Mouse (Mus musculus): ENCODE measurements at regions not wholly inside any gene's neighbourhood (a gene's known extent, or its start where the extent isn't known, plus 50 kb on each side); places are given as distances from the start of the nearest gene placed in this dataset.

DNA sequence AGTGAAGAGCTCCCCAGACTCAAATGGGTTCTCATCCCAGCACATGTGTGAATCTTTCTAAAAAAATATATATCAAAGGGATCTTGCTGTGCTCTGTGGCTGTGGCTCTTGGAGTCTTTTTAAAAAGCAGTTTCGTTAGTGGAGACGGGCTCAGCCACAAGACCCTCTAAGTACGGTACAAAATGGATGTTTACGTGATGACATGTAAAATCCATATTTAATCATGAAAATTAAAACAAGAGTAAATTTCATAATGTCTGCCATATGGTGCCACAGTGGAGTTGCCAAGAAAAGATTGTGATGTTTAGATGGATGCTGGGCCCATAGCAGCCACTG lies 161.1 kb downstream of the Thbs2 start:
- Histone ChIP-seq H3K4me2 (ENCODE audit: low read length) (no peak overlapping the region), H3K9me3 (replicated peaks; ENCODE audit: low read length) (no peaks in the 10 kb centered on the region), H3K27me3 (ENCODE audit: insufficient read depth, low read length) (no peaks in the 10 kb centered on the region), H3K4me3 (replicated peaks; ENCODE audit: low read depth, low read length) (no peak overlapping the region), H3K4me1 (replicated peaks; ENCODE audit: insufficient read depth, low read length) (no peaks in the 10 kb centered on the region), H3K27ac (no peak overlapping the region), H3K9ac (ENCODE audit: low read depth, low read length) (no peak overlapping the region), H3K36me3 (ENCODE audit: insufficient read depth, low read length) (no peaks in the 10 kb centered on the region)
- WGBS, result 85% methylated on average over 4 of the region's 4 CpGs
- DNase-seq (ENCODE audit: low spot score), result no peak
- no peak for ATAC-seq (replicated peaks; ENCODE audit: low FRiP score, low read depth)
- TF ChIP-seq CTCF (IDR thresholded peaks at IDR 0.05; ENCODE audit: low read depth), result no peak

DNA sequence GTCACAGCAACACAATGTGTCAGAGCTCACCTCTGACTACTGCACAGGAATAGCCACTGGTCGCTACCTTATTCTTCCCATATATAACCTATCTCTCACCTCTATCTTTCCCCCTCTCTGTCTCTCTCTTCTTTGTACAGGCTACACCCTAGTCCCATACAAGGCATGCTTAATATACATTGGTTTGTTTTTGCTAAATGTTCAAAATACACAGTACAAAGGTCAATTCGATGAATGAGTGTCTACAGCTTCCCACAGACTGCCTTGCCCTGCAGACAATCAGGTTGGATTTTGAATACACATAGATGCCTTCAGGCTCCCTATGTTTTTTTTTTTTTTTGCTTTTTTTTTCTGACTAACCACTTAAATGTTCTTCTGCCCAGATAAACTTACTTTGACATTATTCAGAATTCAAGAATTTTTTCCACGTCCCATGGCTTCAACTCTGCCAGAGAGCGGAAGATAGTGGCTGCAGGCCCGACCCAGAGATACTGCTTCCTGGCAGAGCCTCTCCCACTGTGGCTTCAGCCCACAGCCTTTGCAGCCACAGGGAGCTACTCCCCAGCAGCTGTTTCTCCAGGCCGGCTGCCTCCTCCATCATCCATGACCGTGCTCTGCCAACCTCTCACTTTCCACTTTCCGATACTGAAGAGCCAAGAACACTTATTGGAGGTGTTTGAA lies 161.6 kb downstream of the Thbs2 start:
- Histone ChIP-seq H3K9ac (ENCODE audit: low read depth, low read length) (no peak overlapping the region), H3K4me1 (replicated peaks; ENCODE audit: insufficient read depth, low read length) (no peaks in the 10 kb centered on the region), H3K4me2 (ENCODE audit: low read length) (no peak overlapping the region), H3K27ac (no peak overlapping the region), H3K27me3 (ENCODE audit: insufficient read depth, low read length) (no peaks in the 10 kb centered on the region), H3K9me3 (replicated peaks; ENCODE audit: low read length) (no peaks in the 10 kb centered on the region), H3K4me3 (replicated peaks; ENCODE audit: low read depth, low read length) (no peak overlapping the region), H3K36me3 (ENCODE audit: insufficient read depth, low read length) (no peaks in the 10 kb centered on the region)
- DNase-seq (ENCODE audit: low spot score) (no peak), ATAC-seq (replicated peaks; ENCODE audit: low FRiP score, low read depth) (no peak)
- 75% methylated on average over 8 of the region's 8 CpGs for WGBS
- no peak for TF ChIP-seq CTCF (IDR thresholded peaks at IDR 0.05; ENCODE audit: low read depth)

DNA sequence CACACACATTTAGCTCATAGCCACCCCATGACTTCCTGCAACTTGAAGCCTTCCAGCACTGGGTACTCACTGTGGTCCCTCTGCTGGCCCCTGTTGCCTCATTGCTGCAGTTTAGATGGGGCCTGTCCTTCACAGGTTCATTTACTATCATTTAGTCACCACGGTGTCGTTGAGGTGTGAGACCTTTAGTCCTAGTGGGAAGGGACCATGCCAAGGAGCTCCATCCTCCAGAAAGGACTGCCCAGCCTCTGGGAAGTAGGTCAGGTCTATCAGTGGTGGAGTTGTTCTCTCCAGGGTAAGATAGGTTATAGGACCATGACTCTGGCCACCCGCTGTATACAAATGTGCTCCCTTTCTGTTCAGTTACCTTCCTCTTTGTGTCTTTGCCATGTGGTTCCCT lies 162.2 kb downstream of the Thbs2 start:
- no peak overlapping the region for H3K4me3 ChIP-seq (replicated peaks; ENCODE audit: low read depth, low read length)
- no peak overlapping the region for H3K9ac ChIP-seq (ENCODE audit: low read depth, low read length)
- H3K4me2 ChIP-seq (ENCODE audit: low read length), result no peak overlapping the region
- H3K27me3 ChIP-seq (ENCODE audit: insufficient read depth, low read length), result no peaks in the 10 kb centered on the region
- TF ChIP-seq CTCF (IDR thresholded peaks at IDR 0.05; ENCODE audit: low read depth), result no peak
- DNase-seq (ENCODE audit: low spot score), result no peak
- H3K4me1 ChIP-seq (replicated peaks; ENCODE audit: insufficient read depth, low read length), result no peaks in the 10 kb centered on the region
- 80% methylated on average over 3 of the region's 3 CpGs for WGBS
- no peaks in the 10 kb centered on the region for H3K36me3 ChIP-seq (ENCODE audit: insufficient read depth, low read length)
- no peak for ATAC-seq (replicated peaks; ENCODE audit: low FRiP score, low read depth)
- no peaks in the 10 kb centered on the region for H3K9me3 ChIP-seq (replicated peaks; ENCODE audit: low read length)
- H3K27ac ChIP-seq, result no peak overlapping the region

DNA sequence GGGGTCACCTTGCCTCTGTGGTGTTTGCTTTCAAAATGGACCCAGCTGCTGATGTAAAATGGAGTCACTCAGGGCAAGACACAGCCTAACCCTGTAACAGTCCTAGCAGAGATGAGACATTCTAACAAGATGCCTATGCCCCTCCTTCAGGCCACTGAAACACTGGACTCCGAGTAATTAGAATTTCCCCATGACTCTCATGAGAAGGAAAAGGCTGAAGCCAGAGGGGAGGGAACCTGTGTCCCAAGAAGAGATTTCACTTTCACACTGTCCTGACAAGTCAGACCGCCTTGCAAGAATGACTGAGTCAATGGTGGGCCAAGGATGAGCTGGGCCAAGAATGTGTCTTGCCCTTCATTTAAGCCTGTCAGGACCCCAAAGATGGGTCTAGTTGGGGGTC lies 166.3 kb downstream of the Thbs2 start:
- Histone ChIP-seq H3K27ac (no peak overlapping the region), H3K9ac (ENCODE audit: low read depth, low read length) (no peak overlapping the region), H3K36me3 (ENCODE audit: insufficient read depth, low read length) (no peaks in the 10 kb centered on the region), H3K4me2 (ENCODE audit: low read length) (no peak overlapping the region), H3K4me1 (replicated peaks; ENCODE audit: insufficient read depth, low read length) (no peaks in the 10 kb centered on the region), H3K4me3 (replicated peaks; ENCODE audit: low read depth, low read length) (no peak overlapping the region), H3K9me3 (replicated peaks; ENCODE audit: low read length) (no peaks in the 10 kb centered on the region), H3K27me3 (ENCODE audit: insufficient read depth, low read length) (no peaks in the 10 kb centered on the region)
- no peak for ATAC-seq (replicated peaks; ENCODE audit: low FRiP score, low read depth)
- no peak for DNase-seq (ENCODE audit: low spot score)
- WGBS, result 88% methylated on average over 2 of the region's 2 CpGs
- TF ChIP-seq CTCF (IDR thresholded peaks at IDR 0.05; ENCODE audit: low read depth), result no peak

DNA sequence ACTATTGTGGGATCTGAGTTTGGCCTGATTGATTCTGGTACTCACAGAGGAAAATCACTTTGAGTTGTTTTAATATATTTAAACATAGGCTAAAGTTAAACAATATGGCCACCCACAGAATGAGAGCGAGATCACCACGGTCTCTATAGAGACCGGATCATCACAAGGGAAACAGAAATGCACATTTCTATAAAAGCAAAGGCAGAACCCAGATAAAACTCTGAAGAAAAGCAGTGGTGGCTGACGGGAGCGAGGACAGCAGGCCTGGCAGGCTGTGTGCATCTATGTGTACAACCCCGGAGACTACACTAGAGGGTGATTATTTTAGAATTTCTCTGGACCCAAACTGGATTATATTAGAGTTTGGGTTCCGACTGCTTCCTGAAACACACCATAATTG lies 168.8 kb downstream of the Thbs2 start:
- Histone ChIP-seq H3K4me1 (replicated peaks; ENCODE audit: insufficient read depth, low read length) (no peaks in the 10 kb centered on the region), H3K36me3 (ENCODE audit: insufficient read depth, low read length) (no peaks in the 10 kb centered on the region), H3K27me3 (ENCODE audit: insufficient read depth, low read length) (no peaks in the 10 kb centered on the region), H3K27ac (no peak overlapping the region), H3K4me3 (replicated peaks; ENCODE audit: low read depth, low read length) (no peak overlapping the region), H3K9ac (ENCODE audit: low read depth, low read length) (no peak overlapping the region), H3K4me2 (ENCODE audit: low read length) (no peak overlapping the region), H3K9me3 (replicated peaks; ENCODE audit: low read length) (no peaks in the 10 kb centered on the region)
- ATAC-seq (replicated peaks; ENCODE audit: low FRiP score, low read depth) (no peak), DNase-seq (ENCODE audit: low spot score) (no peak)
- WGBS, result 92% methylated on average over 7 of the region's 7 CpGs
- TF ChIP-seq CTCF (IDR thresholded peaks at IDR 0.05; ENCODE audit: low read depth), result no peak

DNA sequence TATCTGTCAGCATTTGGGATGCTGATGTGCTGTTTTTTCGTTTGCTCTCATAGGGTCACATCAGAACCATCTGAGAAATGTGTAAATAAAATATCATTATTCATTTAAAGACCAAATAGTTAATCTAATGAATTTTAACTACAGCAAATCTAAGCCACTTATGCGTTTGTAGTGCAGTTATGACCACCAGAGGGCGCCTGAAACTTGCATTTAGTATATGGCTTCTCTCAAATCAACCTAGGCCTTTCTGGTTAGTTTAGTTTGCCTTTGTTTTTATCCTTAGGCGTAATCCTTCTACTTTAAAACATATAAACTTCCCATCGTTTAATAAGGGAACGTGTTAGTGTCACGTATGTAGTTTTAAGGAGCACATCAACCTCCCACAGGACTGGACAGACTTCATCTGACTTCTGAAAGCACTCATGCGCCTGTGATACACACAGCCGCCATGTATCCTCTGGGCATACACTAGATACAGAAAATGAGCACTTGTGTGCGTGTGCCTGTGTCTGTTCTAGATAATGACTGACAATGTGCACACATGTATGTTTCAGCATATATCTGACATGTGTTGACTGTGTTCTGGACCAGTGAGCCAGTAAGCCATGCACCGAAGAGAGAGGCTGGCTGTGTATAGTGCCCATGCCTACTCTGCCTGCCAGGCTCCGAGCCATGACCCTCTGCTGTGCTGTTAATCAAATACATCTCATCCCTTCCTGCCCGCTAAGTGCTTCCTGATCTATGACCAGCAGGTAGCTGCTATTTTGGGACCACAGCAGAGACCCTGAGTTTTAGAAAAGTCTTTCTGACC lies 169.4 kb downstream of the Thbs2 start:
- 0 out of 2 replicates have a peak, but pooled peaks have one; percentile 21 for ATAC-seq (replicated peaks; ENCODE audit: low FRiP score, low read depth)
- H3K27ac ChIP-seq, result no peak overlapping the region

More for the DNA sequence above, 169.4 kb downstream of the Thbs2 start:
- DNase-seq (ENCODE audit: low spot score), result peak; percentile 87
- H3K4me3 ChIP-seq (replicated peaks; ENCODE audit: low read depth, low read length), result no peak overlapping the region
- no peaks in the 10 kb centered on the region for H3K9me3 ChIP-seq (replicated peaks; ENCODE audit: low read length)
- no peak overlapping the region for H3K4me2 ChIP-seq (ENCODE audit: low read length)
- H3K4me1 ChIP-seq (replicated peaks; ENCODE audit: insufficient read depth, low read length), result no peaks in the 10 kb centered on the region
- H3K36me3 ChIP-seq (ENCODE audit: insufficient read depth, low read length), result no peaks in the 10 kb centered on the region
- peak; percentile 86 for TF ChIP-seq CTCF (IDR thresholded peaks at IDR 0.05; ENCODE audit: low read depth)
- 51% methylated on average over 13 of the region's 13 CpGs for WGBS
- no peak overlapping the region for H3K9ac ChIP-seq (ENCODE audit: low read depth, low read length)
- H3K27me3 ChIP-seq (ENCODE audit: insufficient read depth, low read length), result peaks cover under 1% of the 10 kb centered on the region; the same call in 1 of the 2 replicates
